Mouse (Mus musculus) limb, embryonic 13.5 days (tissue): ENCODE data around the gene Prim2. TPM values are rescaled to one million over a fixed set of nuclear protein-coding genes. Genes with fewer than 3 reads are reported as not detected.

ENCODE experiments used
- ATAC-seq: fragments of 200-750 bp; cut with Nextera tagmentation; 2 replicates; pipeline ENCODE4 v1.8.0; 2017; ENCODE audit warnings: low read depth, moderate number of reproducible peaks, moderate TSS enrichment; ENCODE audit not compliant: low FRiP score
- H3K27ac ChIP-seq: fragments of 300-500 bp; sonication (generic); 2 replicates; pipeline ENCODE4 v1.5.1; 2015; ENCODE audit warnings: inconsistent platforms, mild to moderate bottlenecking, moderate library complexity
- H3K27me3 ChIP-seq: fragments of 300-500 bp; sonication (generic); 2 replicates; pipeline ENCODE4 v1.6.1; 2015; ENCODE audit warnings: mild to moderate bottlenecking, inconsistent platforms
- H3K36me3 ChIP-seq: fragments of 300-500 bp; sonication (generic); 2 replicates; pipeline ENCODE4 v1.6.1; 2015; ENCODE audit warnings: inconsistent platforms, mild to moderate bottlenecking, moderate library complexity
- H3K4me1 ChIP-seq: fragments of 300-500 bp; sonication (generic); 2 replicates; pipeline ENCODE4 v1.6.1; 2015; ENCODE audit warnings: inconsistent platforms
- H3K4me2 ChIP-seq: fragments of 300-500 bp; sonication (generic); replicated peaks from 2 replicates; pipeline ENCODE4 v1.6.1; 2015; ENCODE audit warnings: inconsistent platforms, mild to moderate bottlenecking, moderate library complexity
- H3K4me3 ChIP-seq: fragments of 300-500 bp; sonication (generic); 2 replicates; pipeline ENCODE4 v1.5.1; 2015; ENCODE audit warnings: moderate library complexity, mild to moderate bottlenecking, inconsistent platforms
- H3K9ac ChIP-seq: fragments of 300-500 bp; sonication (generic); 2 replicates; pipeline ENCODE4 v1.6.1; 2015; ENCODE audit warnings: mild to moderate bottlenecking, inconsistent platforms
- H3K9me3 ChIP-seq: fragments of 300-500 bp; sonication (generic); 2 replicates; pipeline ENCODE4 v1.6.1; 2016; ENCODE audit warnings: inconsistent platforms
- WGBS: fragments of 180-500 bp; shearing (Covaris S2); methylation state at CpG from one replicate; pipeline ENCODE4 v1.1.7; 2015; 5-methylcytosine and 5-hydroxymethylcytosine counted together
- polyA plus RNA-seq: library from polyadenylated mRNA; unstranded; fragments of >200 nt; fragmentation: Nextera tagmentation; extraction: Ambion mirVana; gene quantifications from 2 replicates; pipeline ENCODE4 v1.2.1, GENCODE M21; 2015

The Prim2 gene
- polyA plus RNA-seq, 1 experiment from 2014 or later: 37.3 TPM

DNA sequence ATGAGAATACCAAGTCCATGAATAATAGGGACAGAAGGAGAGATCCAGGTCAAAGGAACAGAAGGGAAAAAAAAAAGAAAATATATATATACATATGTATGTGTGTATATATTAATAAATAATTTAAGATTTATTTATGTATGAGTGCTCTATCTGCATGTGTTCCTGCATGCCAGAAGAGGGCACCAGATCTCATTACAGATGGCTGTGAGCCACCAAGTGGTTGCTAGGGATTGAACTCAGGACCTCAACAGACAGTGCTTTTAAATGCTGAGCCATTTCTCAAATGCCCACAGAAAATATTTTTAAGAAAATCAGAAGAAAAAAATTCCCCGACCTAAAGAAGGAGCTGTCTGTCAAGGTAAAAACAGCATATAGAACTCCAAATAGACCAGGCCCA is 72.6 kb downstream of the Prim2 start:
- 0 out of 2 replicates have a peak, but pooled peaks cover 4% of the 10 kb centered on the region for H3K36me3 ChIP-seq
- no peaks in the 10 kb centered on the region for H3K27me3 ChIP-seq
- no peak overlapping the region for H3K9ac ChIP-seq
- peaks cover 9% of the 10 kb centered on the region for H3K9me3 ChIP-seq
- ATAC-seq: no peak
- no peak overlapping the region for H3K27ac ChIP-seq
- 83% methylated on average over 1 of the region's 1 CpGs for WGBS
- no peak overlapping the region for H3K4me2 ChIP-seq
- H3K4me1 ChIP-seq: 0 out of 2 replicates have a peak, but pooled peaks cover 6% of the 10 kb centered on the region
- no peak overlapping the region for H3K4me3 ChIP-seq

DNA sequence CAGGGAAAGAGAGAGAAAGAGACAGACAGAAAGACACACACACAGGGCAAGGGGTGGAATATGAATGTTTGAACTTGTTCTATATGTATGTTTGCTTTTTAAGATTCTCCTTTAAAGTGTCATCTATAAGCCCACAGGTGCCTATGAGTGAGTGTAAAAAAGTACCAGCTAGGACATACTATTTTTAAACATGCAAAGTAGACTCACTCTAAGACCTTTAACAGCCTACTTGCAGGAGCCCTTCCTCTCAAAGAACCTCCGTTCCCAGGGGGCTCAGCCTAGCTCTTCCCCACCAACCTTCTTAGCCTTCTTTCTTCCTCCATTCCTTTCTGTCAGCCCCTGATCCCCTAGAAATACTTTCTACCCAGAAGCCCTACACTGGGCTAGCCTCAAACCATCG is 73.7 kb downstream of the Prim2 start:
- no peak overlapping the region for H3K9ac ChIP-seq
- no peak overlapping the region for H3K4me3 ChIP-seq
- WGBS: 78% methylated on average over 2 of the region's 2 CpGs
- peaks cover 9% of the 10 kb centered on the region for H3K9me3 ChIP-seq
- no peak overlapping the region for H3K4me2 ChIP-seq
- no peak overlapping the region for H3K27ac ChIP-seq
- no peaks in the 10 kb centered on the region for H3K27me3 ChIP-seq
- 0 out of 2 replicates have a peak, but pooled peaks cover 4% of the 10 kb centered on the region for H3K36me3 ChIP-seq
- ATAC-seq: no peak
- H3K4me1 ChIP-seq: 0 out of 2 replicates have a peak, but pooled peaks cover 6% of the 10 kb centered on the region

DNA sequence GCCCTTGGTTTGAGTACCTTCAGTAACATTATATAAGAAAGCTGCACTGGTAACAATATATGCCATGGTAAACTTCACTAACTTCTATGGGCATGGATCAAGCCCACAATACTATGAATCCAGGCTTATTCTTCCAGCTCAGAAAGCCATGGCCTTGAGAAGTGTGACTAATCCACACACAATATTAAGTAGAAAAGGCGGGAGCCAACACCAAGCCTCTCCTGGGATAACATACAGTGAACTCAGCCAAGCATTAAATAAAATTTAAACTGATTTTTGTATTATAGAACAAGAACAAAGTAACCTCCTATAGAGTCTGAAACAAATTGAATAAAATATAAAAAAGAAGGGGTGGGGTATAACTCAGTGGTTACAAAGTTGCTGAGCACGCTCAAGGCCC is 74.6 kb downstream of the Prim2 start:
- no peak; the same call in 1 of the 2 replicates for ATAC-seq
- WGBS: 90% methylated on average over 2 of the region's 2 CpGs

DNA sequence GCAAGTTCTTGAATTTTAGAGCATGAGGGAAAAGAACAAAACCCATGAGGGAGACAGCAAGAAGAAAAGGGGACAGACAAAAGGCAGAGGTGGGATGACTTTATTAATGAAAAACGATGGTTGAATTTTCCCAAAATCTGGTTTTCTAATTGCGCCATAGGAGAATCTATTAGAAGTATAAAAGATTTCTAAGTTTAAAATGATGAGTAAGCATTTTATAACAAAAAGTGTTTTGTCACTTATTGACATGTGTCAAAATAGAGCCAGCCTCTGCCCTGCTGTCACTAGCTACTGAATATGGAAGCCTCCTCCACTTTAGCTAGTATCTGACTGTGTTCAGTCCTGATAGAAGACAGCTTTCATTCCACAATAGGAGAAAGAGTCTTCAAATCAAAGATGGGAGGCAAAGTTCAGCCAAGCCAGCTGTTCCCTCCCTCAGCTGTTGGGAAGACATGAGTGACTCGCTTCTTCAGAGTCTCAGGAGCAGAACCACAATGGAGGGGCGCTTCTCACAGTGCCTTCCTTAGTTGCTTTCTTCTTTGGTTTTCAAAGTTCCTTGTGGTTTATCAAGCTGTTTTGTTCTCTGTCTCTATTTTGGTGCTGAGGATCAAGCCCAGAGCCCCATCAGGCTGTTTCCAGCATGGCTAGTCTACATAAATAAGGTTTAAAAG is 75.7 kb downstream of the Prim2 start:
- Histone ChIP-seq H3K4me2 (no peak overlapping the region), H3K9me3 (peaks cover 6% of the 10 kb centered on the region), H3K4me1 (0 out of 2 replicates have a peak, but pooled peaks cover 16% of the 10 kb centered on the region), H3K9ac (no peak overlapping the region), H3K27me3 (no peaks in the 10 kb centered on the region), H3K36me3 (0 out of 2 replicates have a peak, but pooled peaks cover 4% of the 10 kb centered on the region), H3K27ac (no peak overlapping the region), H3K4me3 (no peak overlapping the region)
- ATAC-seq: no peak
- 92% methylated on average over 4 of the region's 4 CpGs for WGBS

More for the DNA sequence above, 74.6 kb downstream of the Prim2 start:
- Histone ChIP-seq H3K9me3 (peaks cover 9% of the 10 kb centered on the region), H3K27me3 (no peaks in the 10 kb centered on the region), H3K4me1 (0 out of 2 replicates have a peak, but pooled peaks cover 7% of the 10 kb centered on the region), H3K36me3 (0 out of 2 replicates have a peak, but pooled peaks cover 4% of the 10 kb centered on the region), H3K9ac (no peak overlapping the region), H3K4me2 (no peak overlapping the region), H3K27ac (no peak overlapping the region), H3K4me3 (no peak overlapping the region)

DNA sequence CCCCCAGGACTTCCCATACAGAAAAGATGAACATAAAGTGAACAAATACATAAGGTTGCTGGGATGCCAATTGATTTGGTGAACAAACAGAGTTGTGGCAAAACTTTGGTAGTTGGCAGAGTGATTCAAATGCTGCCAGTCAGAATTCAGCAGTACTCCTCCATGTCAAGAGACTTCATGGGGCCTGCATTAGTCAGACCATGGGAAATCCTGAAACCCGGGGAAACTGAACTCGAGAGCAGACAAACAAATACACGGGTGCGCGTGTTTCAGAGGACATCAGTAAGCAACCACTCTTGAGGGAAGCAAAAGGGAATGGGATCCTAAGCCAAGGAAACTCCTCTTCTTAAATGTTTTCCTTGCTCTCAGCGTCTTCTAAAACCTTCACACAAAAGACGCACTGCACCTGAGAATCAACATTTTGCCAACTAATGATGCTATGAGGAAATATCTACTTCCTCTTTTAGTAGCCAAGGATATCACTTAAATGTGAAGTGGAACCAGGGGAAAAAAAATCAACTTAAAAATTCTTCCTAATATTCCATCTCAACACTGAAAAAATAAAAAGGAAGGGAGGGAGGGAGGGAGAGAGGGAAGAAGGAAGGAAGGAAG is 77.5 kb downstream of the Prim2 start:
- H3K9me3 ChIP-seq: no peaks in the 10 kb centered on the region
- no peak overlapping the region for H3K4me2 ChIP-seq
- 94% methylated on average over 7 of the region's 7 CpGs for WGBS
- H3K36me3 ChIP-seq: no peaks in the 10 kb centered on the region
- H3K4me1 ChIP-seq: 0 out of 2 replicates have a peak, but pooled peaks cover 16% of the 10 kb centered on the region
- H3K4me3 ChIP-seq: no peak overlapping the region
- H3K9ac ChIP-seq: no peak overlapping the region
- no peaks in the 10 kb centered on the region for H3K27me3 ChIP-seq
- ATAC-seq: no peak
- no peak overlapping the region for H3K27ac ChIP-seq

DNA sequence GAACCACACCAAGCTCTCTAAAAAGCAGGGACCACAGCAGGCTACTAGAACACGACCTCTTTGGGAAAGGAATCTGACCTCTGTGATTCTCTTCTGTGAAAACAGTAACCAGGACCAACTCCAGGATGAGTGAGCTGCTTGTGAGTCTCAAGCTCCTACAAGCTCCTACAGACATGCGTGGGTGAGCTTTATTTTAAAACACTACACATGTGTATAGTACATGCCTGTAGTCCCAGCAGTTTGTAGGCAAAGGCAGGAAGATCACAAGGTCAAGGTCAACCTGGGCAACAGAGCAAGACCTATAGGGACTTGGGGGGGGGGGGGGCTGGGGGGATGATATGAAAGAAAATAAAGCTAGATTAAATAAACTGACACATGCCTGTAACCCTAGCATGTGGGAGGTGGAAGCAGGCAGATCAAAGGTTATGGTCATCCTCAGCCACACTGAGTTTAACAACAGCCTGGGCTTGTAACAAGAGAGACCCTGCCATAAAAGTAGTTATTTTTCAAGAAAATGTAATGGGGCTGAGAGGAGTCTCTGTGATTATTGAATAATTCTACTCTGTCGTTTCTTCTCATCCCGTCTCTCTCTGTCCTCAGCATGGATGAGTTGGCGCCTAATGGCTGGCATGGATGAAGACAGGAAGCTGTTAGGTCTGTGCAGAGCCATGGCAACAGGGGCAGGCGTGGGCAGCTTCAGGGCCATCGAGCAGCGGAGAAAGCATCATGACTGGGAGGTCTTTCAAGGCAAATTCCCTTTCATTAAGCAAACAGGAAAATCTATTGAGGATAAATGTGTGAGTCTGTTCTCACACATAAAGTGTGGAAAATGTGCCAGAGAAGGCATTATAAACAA is 78.8 kb downstream of the Prim2 start:
- Histone ChIP-seq H3K9ac (no peak overlapping the region), H3K27ac (no peak overlapping the region), H3K27me3 (no peaks in the 10 kb centered on the region), H3K9me3 (no peaks in the 10 kb centered on the region), H3K4me1 (0 out of 2 replicates have a peak, but pooled peaks cover 20% of the 10 kb centered on the region), H3K4me3 (no peak overlapping the region), H3K36me3 (no peaks in the 10 kb centered on the region), H3K4me2 (no peak overlapping the region)
- WGBS: 72% methylated on average over 8 of the region's 8 CpGs
- ATAC-seq: no peak

DNA sequence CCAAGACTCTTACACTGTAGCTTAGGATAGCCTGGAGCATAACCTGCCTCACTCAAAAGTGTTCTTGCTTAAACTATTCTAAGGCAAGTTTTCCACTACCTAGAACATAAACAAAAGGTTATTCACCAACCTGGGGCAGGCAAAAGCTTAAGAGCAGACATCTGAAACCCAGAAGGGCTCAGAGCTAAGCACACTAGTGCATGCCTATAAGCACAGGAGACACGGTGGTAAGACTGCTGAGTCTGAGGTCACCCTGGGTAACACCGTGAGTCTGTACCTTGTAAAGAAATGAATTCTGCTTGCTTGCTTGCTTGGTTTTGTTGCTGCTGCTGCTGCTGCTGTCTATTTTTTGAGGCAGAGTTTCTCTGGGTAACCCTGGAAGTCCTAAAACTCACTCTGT is 80.1 kb downstream of the Prim2 start:
- Histone ChIP-seq H3K4me2 (no peak overlapping the region), H3K4me1 (0 out of 2 replicates have a peak, but pooled peaks cover 14% of the 10 kb centered on the region), H3K9ac (no peak overlapping the region), H3K27ac (peak overlapping the region; percentile 48; the same call in 1 of the 2 replicates), H3K4me3 (no peak overlapping the region), H3K9me3 (no peaks in the 10 kb centered on the region), H3K36me3 (no peaks in the 10 kb centered on the region), H3K27me3 (no peaks in the 10 kb centered on the region)
- ATAC-seq: peak; percentile 37; the same call in 1 of the 2 replicates
- WGBS: 16% methylated on average over 2 of the region's 2 CpGs

DNA sequence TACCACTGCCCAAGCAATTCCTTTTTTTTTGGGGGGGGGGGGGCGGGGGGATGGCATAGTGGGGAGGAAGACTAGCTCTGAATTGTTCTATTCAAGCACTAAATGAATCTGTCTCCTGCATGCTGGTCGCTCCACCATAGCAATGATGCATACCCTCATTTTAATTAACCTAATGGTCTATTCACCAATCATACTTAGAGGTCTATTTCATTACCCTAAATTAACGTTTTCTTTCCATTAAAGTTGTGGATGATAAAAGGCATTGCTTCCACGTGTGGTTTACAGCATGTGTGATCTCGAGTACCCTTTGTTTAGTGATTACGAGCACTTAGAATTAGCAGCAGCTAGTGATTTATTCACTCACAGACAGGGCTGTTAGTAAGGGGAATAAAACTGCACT is 81.0 kb downstream of the Prim2 start:
- no peak overlapping the region for H3K4me3 ChIP-seq
- ATAC-seq: no peak
- H3K4me1 ChIP-seq: 0 out of 2 replicates have a peak, but pooled peaks cover 14% of the 10 kb centered on the region
- 23% methylated on average over 6 of the region's 6 CpGs for WGBS
- no peaks in the 10 kb centered on the region for H3K36me3 ChIP-seq
- no peaks in the 10 kb centered on the region for H3K27me3 ChIP-seq
- no peak overlapping the region for H3K27ac ChIP-seq
- H3K9ac ChIP-seq: no peak overlapping the region
- H3K4me2 ChIP-seq: no peak overlapping the region
- no peaks in the 10 kb centered on the region for H3K9me3 ChIP-seq

DNA sequence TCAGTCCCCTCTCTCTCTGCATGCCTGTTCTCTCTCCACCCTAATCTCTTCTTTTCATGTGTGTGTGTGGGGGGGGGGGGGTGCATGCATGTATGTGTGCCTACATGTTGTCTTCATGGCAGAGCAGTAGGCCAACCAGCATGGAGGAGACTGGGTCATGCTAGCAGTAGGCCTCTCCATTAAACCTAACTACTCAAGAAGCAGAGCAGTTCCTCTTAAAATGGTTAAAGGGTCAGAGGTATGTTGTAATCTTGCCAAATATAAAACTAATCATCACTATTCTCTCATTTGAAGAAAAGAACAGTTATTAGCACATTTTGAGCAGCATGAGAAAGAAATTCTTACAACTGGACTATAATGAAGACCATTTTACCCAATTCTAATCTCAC is 85.0 kb downstream of the Prim2 start:
- Histone ChIP-seq H3K36me3 (no peaks in the 10 kb centered on the region), H3K9me3 (no peaks in the 10 kb centered on the region), H3K27ac (no peak overlapping the region), H3K4me2 (no peak overlapping the region), H3K9ac (no peak overlapping the region), H3K4me1 (0 out of 2 replicates have a peak, but pooled peaks cover 9% of the 10 kb centered on the region), H3K27me3 (no peaks in the 10 kb centered on the region), H3K4me3 (no peak overlapping the region)
- no peak for ATAC-seq

DNA sequence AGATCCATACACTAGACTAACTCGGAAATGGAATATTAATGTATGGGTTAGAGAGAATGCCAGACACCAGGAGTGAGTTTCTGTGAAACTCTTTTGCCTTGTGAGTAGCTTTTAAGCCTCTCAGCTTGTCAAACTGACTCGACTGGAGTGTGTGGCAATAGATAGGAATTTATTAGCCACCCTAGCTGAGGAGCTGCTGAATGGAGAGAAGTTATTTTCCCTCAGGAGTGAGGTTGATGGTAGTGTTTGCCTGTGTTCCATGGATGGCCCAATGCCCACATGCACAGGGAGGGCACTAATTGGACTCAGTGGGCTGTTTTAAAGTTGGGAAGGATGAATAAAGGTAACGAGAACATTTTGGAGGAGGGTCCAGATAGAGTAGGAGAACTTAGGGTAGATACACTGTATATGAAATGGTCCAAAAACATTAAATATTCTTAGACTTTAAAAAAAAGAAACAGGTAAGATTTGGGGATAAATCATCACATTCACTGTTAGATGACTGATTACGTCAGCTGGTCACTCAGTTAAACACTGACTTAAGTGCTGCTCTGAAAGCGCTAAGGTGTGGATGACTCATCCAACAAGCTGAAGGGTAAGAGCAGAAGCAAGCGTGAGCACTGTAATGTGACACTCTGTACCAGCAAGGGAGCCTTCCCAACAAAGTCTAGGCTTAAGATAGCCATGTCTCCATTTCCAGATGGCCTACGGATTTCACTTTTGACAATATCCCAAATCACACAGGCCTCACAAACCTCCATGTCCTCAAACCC is 85.6 kb downstream of the Prim2 start:
- H3K27me3 ChIP-seq: no peaks in the 10 kb centered on the region
- 0 out of 2 replicates have a peak, but pooled peaks cover 4% of the 10 kb centered on the region for H3K4me1 ChIP-seq
- H3K9me3 ChIP-seq: no peaks in the 10 kb centered on the region
- no peaks in the 10 kb centered on the region for H3K36me3 ChIP-seq
- no peak overlapping the region for H3K4me2 ChIP-seq
- WGBS: 69% methylated on average over 7 of the region's 7 CpGs
- ATAC-seq: no peak
- no peak overlapping the region for H3K27ac ChIP-seq
- no peak overlapping the region for H3K4me3 ChIP-seq
- no peak overlapping the region for H3K9ac ChIP-seq

DNA sequence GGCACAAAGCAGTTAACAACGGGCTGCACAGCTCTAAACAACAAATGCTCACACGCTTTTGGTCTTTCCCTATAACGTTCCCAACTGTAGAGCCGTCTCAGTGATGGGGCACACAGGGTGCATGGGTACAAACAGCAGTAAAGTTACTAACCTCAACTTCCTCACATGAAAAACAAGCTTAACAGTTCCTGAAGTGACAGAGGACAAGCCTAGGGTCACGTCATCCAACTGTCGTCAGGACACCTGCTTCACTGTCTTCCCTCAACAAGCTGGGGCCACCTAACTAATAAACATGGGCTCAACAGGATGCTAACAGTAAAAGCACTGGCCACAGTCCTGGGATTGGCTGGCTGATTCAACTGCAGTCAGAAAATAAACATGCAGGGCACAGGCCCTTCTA is 91.0 kb downstream of the Prim2 start:
- 0 out of 2 replicates have a peak, but pooled peaks cover 4% of the 10 kb centered on the region for H3K4me1 ChIP-seq
- whole genome bisulfite sequencing: 65% methylated on average over 6 of the region's 6 CpGs
- H3K27ac ChIP-seq: no peak overlapping the region
- no peak for ATAC-seq
- no peaks in the 10 kb centered on the region for H3K27me3 ChIP-seq
- no peak overlapping the region for H3K4me2 ChIP-seq
- H3K9me3 ChIP-seq: no peaks in the 10 kb centered on the region
- no peak overlapping the region for H3K4me3 ChIP-seq
- no peaks in the 10 kb centered on the region; the same call in 1 of the 2 replicates for H3K36me3 ChIP-seq
- no peak overlapping the region for H3K9ac ChIP-seq
